Mouse (Mus musculus): Measurements from ENCODE around the gene Adamts5. TPM values are rescaled to one million over a fixed set of nuclear protein-coding genes. Genes with fewer than 3 reads are reported as not detected.

The Adamts5 gene
- 4.6 TPM in 2 replicates for polyA plus RNA-seq (2014; fragmentation: Nextera tagmentation; extraction: Ambion mirVana)

- DNase-seq (ENCODE audit: low spot score) = no peak
- peak within 1 kb of the TSS; percentile 60 for H3K4me3 ChIP-seq (replicated peaks; ENCODE audit: low read length)
- ATAC-seq (ENCODE audit: low FRiP score) = 0 out of 2 replicates have a peak, but pooled peaks have one; percentile 5
- H3K27me3 ChIP-seq (ENCODE audit: control insufficient read depth, insufficient read depth, low read length) = peaks cover 7% of the 10 kb centered on the region
- peak within 1 kb of the TSS; percentile 75 for H3K9ac ChIP-seq
- no peaks in the 10 kb centered on the region for H3K9me3 ChIP-seq (ENCODE audit: control insufficient read depth, low read length)
- 2% methylated on average over 13 of the region's 13 CpGs for WGBS
- peak within 1 kb of the TSS; percentile 66 for H3K27ac ChIP-seq
- no peaks in the 10 kb centered on the region for H3K36me3 ChIP-seq (replicated peaks; ENCODE audit: control insufficient read depth, insufficient read depth)
- no peaks in the 10 kb centered on the region for H3K4me1 ChIP-seq (replicated peaks; ENCODE audit: control insufficient read depth, insufficient read depth, low read length)
- peak within 1 kb of the TSS; percentile 98 for H3K4me2 ChIP-seq (replicated peaks)
These were observed at the start of gene Adamts5 for GRCm38 (mm10) chr16:85901581-85901910. Gene Adamts5 (minus strand): TSS chr16:85901828.

GRCm38 (mm10) chr16:85950356-85950755, 48.7 kb upstream of the Adamts5 start:
- WGBS = 83% methylated on average over 2 of the region's 2 CpGs
- no peaks in the 10 kb centered on the region for H3K4me1 ChIP-seq (replicated peaks; ENCODE audit: control insufficient read depth, insufficient read depth, low read length)
- no peak for ATAC-seq (ENCODE audit: low FRiP score)

DNA sequence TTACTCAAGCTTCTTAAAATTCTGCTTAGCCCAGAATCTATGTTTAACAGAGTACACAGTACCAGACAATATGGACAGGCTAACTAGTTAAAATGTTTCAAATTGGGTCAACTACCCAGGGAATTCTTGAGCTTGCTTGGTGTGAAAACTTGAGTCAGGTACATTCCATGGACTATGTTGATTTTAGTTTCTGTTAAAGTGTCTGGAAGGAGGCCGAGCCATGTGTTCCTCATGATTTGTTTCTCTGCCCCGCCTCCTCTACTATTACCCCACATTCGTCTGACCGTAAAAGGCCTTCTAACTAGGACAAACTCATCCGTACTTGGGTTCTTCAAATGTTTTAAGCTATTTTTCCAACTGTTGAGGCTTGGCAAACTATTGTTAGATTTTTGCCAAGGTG, 24.4 kb upstream of the Adamts5 start:
- H3K4me1 ChIP-seq (replicated peaks; ENCODE audit: control insufficient read depth, insufficient read depth, low read length) = no peaks in the 10 kb centered on the region
- H3K36me3 ChIP-seq (replicated peaks; ENCODE audit: control insufficient read depth, insufficient read depth) = no peaks in the 10 kb centered on the region
- H3K9me3 ChIP-seq (ENCODE audit: control insufficient read depth, low read length) = no peaks in the 10 kb centered on the region
- no peak overlapping the region for H3K27ac ChIP-seq
- DNase-seq (ENCODE audit: low spot score) = no peak
- no peak overlapping the region for H3K4me3 ChIP-seq (replicated peaks; ENCODE audit: low read length)
- H3K4me2 ChIP-seq (replicated peaks) = no peak overlapping the region
- no peak for ATAC-seq (ENCODE audit: low FRiP score)
- 95% methylated on average over 5 of the region's 5 CpGs for WGBS
- H3K9ac ChIP-seq = no peak overlapping the region
- no peaks in the 10 kb centered on the region for H3K27me3 ChIP-seq (ENCODE audit: control insufficient read depth, insufficient read depth, low read length)

More at GRCm38 (mm10) chr16:85950356-85950755, 48.7 kb upstream of the Adamts5 start:
- H3K36me3 ChIP-seq (replicated peaks; ENCODE audit: control insufficient read depth, insufficient read depth) = no peaks in the 10 kb centered on the region
- no peaks in the 10 kb centered on the region for H3K9me3 ChIP-seq (ENCODE audit: control insufficient read depth, low read length)
- H3K9ac ChIP-seq = no peak overlapping the region
- no peak overlapping the region for H3K27ac ChIP-seq
- no peak overlapping the region for H3K4me2 ChIP-seq (replicated peaks)
- no peak for DNase-seq (ENCODE audit: low spot score)
- H3K4me3 ChIP-seq (replicated peaks; ENCODE audit: low read length) = no peak overlapping the region
- H3K27me3 ChIP-seq (ENCODE audit: control insufficient read depth, insufficient read depth, low read length) = no peaks in the 10 kb centered on the region

GRCm38 (mm10) chr16:85922454-85922853, 20.8 kb upstream of the Adamts5 start:
- no peak overlapping the region for H3K27ac ChIP-seq
- 83% methylated on average over 1 of the region's 1 CpGs for WGBS
- H3K9me3 ChIP-seq (ENCODE audit: control insufficient read depth, low read length) = no peaks in the 10 kb centered on the region
- DNase-seq (ENCODE audit: low spot score) = no peak
- no peak overlapping the region for H3K4me2 ChIP-seq (replicated peaks)
- no peak overlapping the region for H3K4me3 ChIP-seq (replicated peaks; ENCODE audit: low read length)
- H3K9ac ChIP-seq = no peak overlapping the region
- H3K36me3 ChIP-seq (replicated peaks; ENCODE audit: control insufficient read depth, insufficient read depth) = no peaks in the 10 kb centered on the region
- no peaks in the 10 kb centered on the region for H3K27me3 ChIP-seq (ENCODE audit: control insufficient read depth, insufficient read depth, low read length)
- no peaks in the 10 kb centered on the region for H3K4me1 ChIP-seq (replicated peaks; ENCODE audit: control insufficient read depth, insufficient read depth, low read length)
- ATAC-seq (ENCODE audit: low FRiP score) = no peak

DNA sequence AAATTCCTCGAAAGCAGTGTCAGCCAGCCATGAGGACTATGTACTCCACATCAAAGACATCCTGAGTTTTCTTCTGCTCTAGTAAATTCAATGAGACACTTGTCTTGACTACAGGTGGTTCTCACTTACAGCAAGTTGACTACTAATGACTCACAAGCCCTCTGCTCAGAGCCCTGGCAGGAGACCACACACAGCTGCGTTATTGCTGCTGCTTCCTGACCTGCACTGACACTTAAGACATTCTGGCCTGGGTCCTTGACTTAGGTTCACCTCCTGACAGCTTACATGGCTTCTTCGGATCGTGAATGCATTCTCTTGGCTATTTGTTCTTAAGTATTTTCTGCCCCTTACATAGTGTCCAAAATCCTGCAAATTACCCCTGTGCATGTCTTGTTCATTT, 18.5 kb upstream of the Adamts5 start:
- DNase-seq (ENCODE audit: low spot score) = no peak
- ATAC-seq (ENCODE audit: low FRiP score) = no peak
- H3K36me3 ChIP-seq (replicated peaks; ENCODE audit: control insufficient read depth, insufficient read depth) = no peaks in the 10 kb centered on the region
- no peaks in the 10 kb centered on the region for H3K4me1 ChIP-seq (replicated peaks; ENCODE audit: control insufficient read depth, insufficient read depth, low read length)
- H3K9me3 ChIP-seq (ENCODE audit: control insufficient read depth, low read length) = no peaks in the 10 kb centered on the region
- no peak overlapping the region for H3K4me2 ChIP-seq (replicated peaks)
- WGBS = 89% methylated on average over 4 of the region's 4 CpGs
- no peaks in the 10 kb centered on the region for H3K27me3 ChIP-seq (ENCODE audit: control insufficient read depth, insufficient read depth, low read length)
- no peak overlapping the region for H3K4me3 ChIP-seq (replicated peaks; ENCODE audit: low read length)
- no peak overlapping the region for H3K27ac ChIP-seq
- H3K9ac ChIP-seq = no peak overlapping the region

- peak overlapping the region; percentile 60 for H3K4me3 ChIP-seq (replicated peaks; ENCODE audit: low read length)
- under 1% methylated on average over 51 of the region's 51 CpGs for WGBS
- peak overlapping the region; percentile 66 for H3K27ac ChIP-seq
- peak overlapping the region; percentile 98 for H3K4me2 ChIP-seq (replicated peaks)
- ATAC-seq (ENCODE audit: low FRiP score) (peak; percentile 72), DNase-seq (ENCODE audit: low spot score) (peak; percentile 56)
- no peaks in the 10 kb centered on the region for H3K36me3 ChIP-seq (replicated peaks; ENCODE audit: control insufficient read depth, insufficient read depth)
- H3K9me3 ChIP-seq (ENCODE audit: control insufficient read depth, low read length) = no peaks in the 10 kb centered on the region
- H3K27me3 ChIP-seq (ENCODE audit: control insufficient read depth, insufficient read depth, low read length) = peaks cover 7% of the 10 kb centered on the region
- no peaks in the 10 kb centered on the region for H3K4me1 ChIP-seq (replicated peaks; ENCODE audit: control insufficient read depth, insufficient read depth, low read length)
- H3K9ac ChIP-seq = peak overlapping the region; percentile 75
These were observed 687 bp downstream of the Adamts5 start for GRCm38 (mm10) chr16:85900702-85901580.

- no peaks in the 10 kb centered on the region for H3K9me3 ChIP-seq (ENCODE audit: control insufficient read depth, low read length)
- H3K27ac ChIP-seq = no peak overlapping the region
- H3K4me2 ChIP-seq (replicated peaks) = peak overlapping the region; percentile 98
- H3K27me3 ChIP-seq (ENCODE audit: control insufficient read depth, insufficient read depth, low read length) = peaks cover 7% of the 10 kb centered on the region
- under 1% methylated on average over 45 of the region's 45 CpGs for WGBS
- H3K36me3 ChIP-seq (replicated peaks; ENCODE audit: control insufficient read depth, insufficient read depth) = no peaks in the 10 kb centered on the region
- ATAC-seq (ENCODE audit: low FRiP score) (peak; percentile 65), DNase-seq (ENCODE audit: low spot score) (peak; percentile 48)
- H3K4me1 ChIP-seq (replicated peaks; ENCODE audit: control insufficient read depth, insufficient read depth, low read length) = no peaks in the 10 kb centered on the region
- H3K9ac ChIP-seq = peak overlapping the region; percentile 75
- peak overlapping the region; percentile 60 for H3K4me3 ChIP-seq (replicated peaks; ENCODE audit: low read length)
These were observed 1.6 kb downstream of the Adamts5 start for GRCm38 (mm10) chr16:85899790-85900587.

- 17% methylated on average over 25 of the region's 25 CpGs for WGBS
- Histone ChIP-seq H3K27ac (no peak overlapping the region), H3K9me3 (ENCODE audit: control insufficient read depth, low read length) (no peaks in the 10 kb centered on the region), H3K4me2 (replicated peaks) (peak overlapping the region; percentile 98), H3K27me3 (ENCODE audit: control insufficient read depth, insufficient read depth, low read length) (peaks cover 7% of the 10 kb centered on the region), H3K9ac (peak overlapping the region; percentile 75), H3K4me1 (replicated peaks; ENCODE audit: control insufficient read depth, insufficient read depth, low read length) (no peaks in the 10 kb centered on the region), H3K36me3 (replicated peaks; ENCODE audit: control insufficient read depth, insufficient read depth) (no peaks in the 10 kb centered on the region), H3K4me3 (replicated peaks; ENCODE audit: low read length) (peak overlapping the region; percentile 60)
- ATAC-seq (ENCODE audit: low FRiP score) (peak; percentile 49), DNase-seq (ENCODE audit: low spot score) (no peak)
These were observed 2.3 kb downstream of the Adamts5 start for GRCm38 (mm10) chr16:85899301-85899721.

GRCm38 (mm10) chr16:85898816-85899215, 2.8 kb downstream of the Adamts5 start:
- Histone ChIP-seq H3K27me3 (ENCODE audit: control insufficient read depth, insufficient read depth, low read length) (peaks cover 7% of the 10 kb centered on the region), H3K9ac (no peak overlapping the region), H3K27ac (no peak overlapping the region), H3K9me3 (ENCODE audit: control insufficient read depth, low read length) (no peaks in the 10 kb centered on the region), H3K4me2 (replicated peaks) (peak overlapping the region; percentile 98), H3K4me3 (replicated peaks; ENCODE audit: low read length) (peak overlapping the region; percentile 60), H3K4me1 (replicated peaks; ENCODE audit: control insufficient read depth, insufficient read depth, low read length) (no peaks in the 10 kb centered on the region), H3K36me3 (replicated peaks; ENCODE audit: control insufficient read depth, insufficient read depth) (no peaks in the 10 kb centered on the region)
- DNase-seq (ENCODE audit: low spot score) (no peak), ATAC-seq (ENCODE audit: low FRiP score) (peak; percentile 0; the same call in 1 of the 2 replicates)
- 92% methylated on average over 10 of the region's 10 CpGs for WGBS

Measured in hindbrain, embryonic 14.5 days (tissue).